Mouse (Mus musculus) megakaryocyte progenitor cell, adult 5-6 weeks (primary cell): ENCODE measurements at regions not wholly inside any gene's neighbourhood (a gene's known extent, or its start where the extent isn't known, plus 50 kb on each side); places are given as distances from the start of the nearest gene placed in this dataset.

Experiments
- ATAC-seq: replicated peaks from 2 replicates; pipeline ENCODE4 v1.8.0; 2016; ENCODE audit warnings: mild to moderate bottlenecking, moderate TSS enrichment, inconsistent platforms; ENCODE audit not compliant: poor library complexity

- no peak for ATAC-seq
Observed at GRCm38 (mm10) chr16:77877006-77877405, 275.1 kb upstream of the Gm11146 start.

GRCm38 (mm10) chr16:77863246-77863645, 261.4 kb upstream of the Gm11146 start:
- no peak for ATAC-seq

- ATAC-seq: no peak
Observed at GRCm38 (mm10) chr16:77852066-77852781, 250.3 kb upstream of the Gm11146 start.

GRCm38 (mm10) chr16:77851206-77852065, 249.5 kb upstream of the Gm11146 start:
- ATAC-seq: no peak

- ATAC-seq: no peak
Observed at GRCm38 (mm10) chr16:77835767-77836166, 233.9 kb upstream of the Gm11146 start.

- ATAC-seq: no peak
Observed at GRCm38 (mm10) chr16:77827322-77828117, 225.6 kb upstream of the Gm11146 start.

- ATAC-seq: no peak
Observed at GRCm38 (mm10) chr16:77799709-77800108, 197.8 kb upstream of the Gm11146 start.

- ATAC-seq: no peak
Observed at GRCm38 (mm10) chr16:77796926-77797325, 195.0 kb upstream of the Gm11146 start.

GRCm38 (mm10) chr16:77789652-77790051, 187.8 kb upstream of the Gm11146 start:
- ATAC-seq: no peak

- ATAC-seq: no peak
Observed at GRCm38 (mm10) chr16:77789206-77789605, 187.3 kb upstream of the Gm11146 start.

DNA sequence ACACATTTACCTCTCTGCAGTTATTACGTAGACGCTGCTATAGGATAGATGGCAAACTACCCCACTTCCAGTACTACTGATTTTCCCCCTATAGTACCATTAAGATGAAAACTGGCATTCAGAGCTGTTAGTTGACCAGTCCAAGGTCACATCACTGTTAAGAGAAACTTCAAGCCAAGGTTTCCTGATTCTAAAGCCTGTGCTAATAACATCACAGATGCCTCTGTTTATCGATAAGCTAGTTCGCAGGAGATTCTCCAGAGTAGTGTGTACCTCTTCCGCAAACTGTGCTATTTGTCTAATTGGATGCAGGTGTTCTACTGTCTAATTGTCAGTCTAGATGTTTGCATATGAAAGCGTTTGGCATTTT, 186.9 kb upstream of the Gm11146 start:
- ATAC-seq: no peak

- ATAC-seq: no peak
Observed at GRCm38 (mm10) chr16:77788041-77788780, 186.3 kb upstream of the Gm11146 start.

GRCm38 (mm10) chr16:77787025-77787424, 185.1 kb upstream of the Gm11146 start:
- no peak for ATAC-seq

DNA sequence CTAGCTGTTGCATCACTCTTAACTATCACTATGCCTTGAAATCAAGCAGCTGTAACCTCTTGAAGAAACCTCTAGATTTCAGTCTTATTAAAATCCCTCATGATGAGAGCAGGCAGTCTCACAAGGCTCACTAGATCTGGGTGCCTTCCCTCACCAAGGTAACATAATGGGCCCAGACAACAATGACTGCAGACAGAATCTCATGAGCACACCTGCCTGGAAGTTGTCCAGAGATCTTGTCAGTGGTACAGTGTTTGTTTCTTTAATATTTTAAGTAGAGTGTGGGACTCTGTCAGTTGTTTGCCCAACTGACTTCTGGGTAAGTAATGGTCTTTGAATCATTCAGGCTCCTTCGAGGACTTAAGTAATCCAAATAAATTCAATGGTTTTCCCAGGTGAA, 177.1 kb upstream of the Gm11146 start:
- no peak for ATAC-seq

- ATAC-seq: no peak
Observed at GRCm38 (mm10) chr16:77772075-77772474, 170.2 kb upstream of the Gm11146 start.

DNA sequence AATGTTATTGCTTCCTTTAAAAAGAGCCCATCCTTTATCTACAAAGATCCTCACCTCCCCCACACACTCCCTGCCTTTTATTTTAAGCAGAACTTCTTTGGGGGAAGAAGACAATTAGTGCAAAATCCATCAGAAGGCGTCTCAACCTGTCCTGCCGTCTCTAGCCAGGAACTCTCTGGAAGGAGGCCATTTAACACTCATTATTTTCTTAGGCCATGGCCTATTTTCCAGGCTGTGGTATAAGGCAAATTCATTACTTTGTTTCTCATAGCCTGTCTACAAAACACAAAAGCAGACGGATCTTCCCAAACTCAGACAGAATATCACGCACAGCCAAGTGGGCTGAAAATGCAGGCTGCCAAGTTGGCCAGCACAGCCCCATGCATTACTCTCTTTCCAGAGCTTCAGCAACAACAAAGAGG, 159.0 kb upstream of the Gm11146 start:
- no peak for ATAC-seq

- ATAC-seq: no peak
Observed at GRCm38 (mm10) chr16:77760479-77760878, 158.6 kb upstream of the Gm11146 start.

GRCm38 (mm10) chr16:77759997-77760396, 158.1 kb upstream of the Gm11146 start:
- no peak for ATAC-seq

GRCm38 (mm10) chr16:77754882-77755281, 153.0 kb upstream of the Gm11146 start:
- no peak for ATAC-seq

DNA sequence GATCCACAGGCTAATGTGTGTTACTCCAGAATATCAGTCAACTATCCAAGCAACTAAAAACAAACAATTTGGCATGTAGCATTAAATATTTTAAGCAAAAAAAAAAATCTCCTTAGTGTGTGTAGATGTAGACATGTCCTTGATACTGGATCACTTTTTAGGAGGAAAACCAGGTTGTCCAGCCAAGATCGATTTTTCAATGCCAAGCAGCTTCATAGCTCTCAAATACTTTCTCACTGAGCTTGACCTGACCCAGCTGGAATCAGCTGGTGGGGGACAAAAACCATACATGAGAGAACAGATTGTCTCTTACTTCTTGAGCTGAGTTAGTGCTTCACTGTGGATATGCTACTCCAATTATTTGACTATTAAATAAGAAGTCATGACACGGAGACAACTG, 147.6 kb upstream of the Gm11146 start:
- ATAC-seq: no peak

DNA sequence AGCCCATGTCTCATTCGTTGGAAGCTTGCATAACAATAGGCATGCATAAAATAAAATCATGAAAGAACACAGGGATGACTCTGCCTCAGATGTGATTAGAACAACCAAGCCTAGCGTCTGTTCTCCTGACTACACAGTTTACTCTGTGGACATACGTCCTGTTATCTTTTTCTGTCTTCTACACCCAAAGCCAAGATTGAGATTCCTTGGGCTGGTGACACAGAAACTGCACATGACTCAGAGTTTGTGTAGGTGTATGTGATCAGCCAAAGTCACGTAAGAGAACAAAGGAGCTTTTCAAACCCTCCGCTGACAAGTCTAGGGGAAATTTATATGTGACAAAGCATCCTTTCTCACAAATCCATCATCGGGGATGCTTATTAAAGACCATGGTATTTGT, 141.9 kb upstream of the Gm11146 start:
- no peak for ATAC-seq
